Comparison of ENCODE assay signal across 8 mouse cellular contexts in the genomic region with DNA sequence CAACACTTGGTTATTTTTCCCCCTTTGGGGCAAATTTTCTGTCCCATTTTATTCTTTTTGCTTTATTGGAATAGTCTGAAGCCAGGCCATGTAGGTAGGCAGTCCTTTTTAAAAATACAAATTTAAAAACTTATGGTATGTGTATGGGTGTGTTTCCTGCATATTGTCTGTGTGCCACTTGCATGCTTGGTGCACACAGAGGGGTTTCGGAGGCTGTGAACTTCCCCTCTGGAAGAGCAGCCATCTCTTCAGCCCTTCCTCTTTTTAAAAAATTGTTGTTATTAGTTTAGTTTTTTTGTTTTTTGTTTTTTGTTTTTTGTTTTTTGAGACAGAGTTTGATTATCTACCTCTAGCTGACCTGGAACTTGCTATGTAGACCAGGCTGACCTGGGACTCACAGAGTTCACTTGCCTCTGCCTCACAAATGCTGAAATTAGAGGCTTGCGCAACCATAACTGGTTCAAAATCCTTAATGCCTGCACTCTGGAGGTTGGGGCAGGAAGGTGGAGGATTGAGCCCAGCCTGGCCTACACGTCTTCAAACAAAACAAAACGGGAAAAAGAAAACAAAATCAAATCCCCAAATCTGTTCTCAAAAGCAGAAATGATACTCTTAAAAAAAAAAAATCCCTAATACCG. TPM values are rescaled to one million over a fixed set of nuclear protein-coding genes. Genes with fewer than 3 reads are reported as not detected.
DNase-seq lines count a peak whose midpoint lies in the region; ATAC-seq and TF ChIP-seq lines count a peak whose summit lies in the region.

No protein-coding gene starts in this region.

- H3K4me1 ChIP-seq in cerebellum, adult 2 months (ENCODE audit: control insufficient read depth, insufficient read depth, low read length): 0 out of 2 replicates have a peak, but pooled peaks cover 3% of the 10 kb centered on the region
- H3K4me1 ChIP-seq in hindbrain, embryonic 11.5 days (replicated peaks; ENCODE audit: control insufficient read depth, insufficient read depth, low read length): no peaks in the 10 kb centered on the region; the same call in 1 of the 2 replicates

- TF ChIP-seq CTCF in cerebellum, adult 2 months (IDR thresholded peaks at IDR 0.05; ENCODE audit: borderline replicate concordance, insufficient read depth, low read depth, low read length): no peak

- WGBS in cerebellum, adult 2 months: 51% methylated on average over 5 of the region's 5 CpGs
- 40% methylated on average over 5 of the region's 5 CpGs for WGBS in hindbrain, embryonic 11.5 days

- intact Hi-C loops in left cerebral cortex, postnatal 14 days (cut with DNase I): no loop called here

- H3K9me3 ChIP-seq in hindbrain, embryonic 11.5 days (ENCODE audit: control insufficient read depth, low read length): no peaks in the 10 kb centered on the region

- H3K4me3 ChIP-seq in cerebellum, adult 2 months (replicated peaks; ENCODE audit: insufficient read depth, low read depth, low read length): peak overlapping the region; percentile 44
- H3K4me3 ChIP-seq in hindbrain, embryonic 11.5 days (ENCODE audit: low read depth, low read length): peak overlapping the region; percentile 37; the same call in 1 of the 2 replicates

- no peak for ATAC-seq in hindbrain, embryonic 11.5 days (ENCODE audit: low FRiP score)
- ATAC-seq in megakaryocyte, adult 5-6 weeks (ENCODE audit: poor library complexity, severe bottlenecking): peak; percentile 66

- DNase-seq in cerebellum, adult 2 months: no peak
- no peak for DNase-seq in cerebellum, postnatal 4 days (ENCODE audit: low spot score in 2 of 2)
- peak; percentile 11 for DNase-seq in Muller cell, postnatal 12 days (ENCODE audit: inconsistent ontology term)
- DNase-seq in hindbrain, embryonic 11.5 days (ENCODE audit: low spot score): no peak
- no peak for DNase-seq in urinary bladder, adult 18-20 months (ENCODE audit: low spot score in 2 of 2)
- no peak for DNase-seq in left cerebral cortex, postnatal 14 days (ENCODE audit: low spot score in 2 of 2)
- no peak for DNase-seq in layer of hippocampus, postnatal 10 days (ENCODE audit: low spot score in 2 of 2)

- H3K9ac ChIP-seq in hindbrain, embryonic 11.5 days (ENCODE audit: low read depth, low read length): 0 out of 2 replicates have a peak overlapping the region, but pooled peaks have one; percentile 7

- peak overlapping the region; percentile 92 for H3K4me2 ChIP-seq in hindbrain, embryonic 11.5 days (replicated peaks; ENCODE audit: low read depth, low read length)

- H3K27ac ChIP-seq in cerebellum, adult 2 months (ENCODE audit: insufficient read depth, low read length): no peak overlapping the region
- no peak overlapping the region for H3K27ac ChIP-seq in hindbrain, embryonic 11.5 days (ENCODE audit: low read depth, low read length)

- H3K27me3 ChIP-seq in cerebellum, adult 2 months (ENCODE audit: control insufficient read depth, insufficient read depth, low read length): no peaks in the 10 kb centered on the region; the same call in 1 of the 2 replicates
- H3K27me3 ChIP-seq in hindbrain, embryonic 11.5 days (ENCODE audit: control insufficient read depth, insufficient read depth, low read length): no peaks in the 10 kb centered on the region

- no peaks in the 10 kb centered on the region for H3K36me3 ChIP-seq in hindbrain, embryonic 11.5 days (ENCODE audit: control insufficient read depth, insufficient read depth, low read length)

- no peak for TF ChIP-seq POLR2A in cerebellum, adult 2 months (IDR thresholded peaks at IDR 0.05; ENCODE audit: borderline replicate concordance, insufficient read depth, low read length)

RNA-seq across cellular contexts. Expression of gene Cyp27a1, which starts 0.8 kb away (rescaled TPM):
- polyA plus RNA-seq in cerebellum, adult 2 months (2012; rRNA removed): 30.4 and 32.4 TPM in 2 replicates
- polyA plus RNA-seq in hindbrain, embryonic 11.5 days (2014; fragmentation: Nextera tagmentation; extraction: Ambion mirVana): 6.4 TPM in 2 replicates
- 73.8 and 76.6 TPM in 2 replicates for total RNA-seq in megakaryocyte, adult 5-6 weeks (2015)
- 72.2 and 76.2 TPM in 2 replicates for total RNA-seq in megakaryocyte, adult 5-6 weeks (2017)
- 1 to 10 TPM; 1.5 to 2.8 TPM for total RNA-seq in left cerebral cortex, postnatal 14 days (2021)
- 1 to 10 TPM in 1 of 2 experiments, under 1 TPM in 1; 0.33 to 1.6 TPM for total RNA-seq in layer of hippocampus, postnatal 10 days (2021)

RNA-seq across cellular contexts. Expression of gene Prkag3, which starts 36.4 kb away (rescaled TPM):
- polyA plus RNA-seq in cerebellum, adult 2 months (2012; rRNA removed): 0.33 and 0.52 TPM in 2 replicates
- polyA plus RNA-seq in hindbrain, embryonic 11.5 days (2014; fragmentation: Nextera tagmentation; extraction: Ambion mirVana): 0.22 TPM in 1 of 2 replicates, not detected in the other
- total RNA-seq in megakaryocyte, adult 5-6 weeks (2015): not detected in 2 replicates
- total RNA-seq in megakaryocyte, adult 5-6 weeks (2017): not detected in 2 replicates
- total RNA-seq in left cerebral cortex, postnatal 14 days (2021): not detected
- total RNA-seq in layer of hippocampus, postnatal 10 days (2021): not detected

RNA-seq across cellular contexts. Expression of gene Ttll4, which starts 51.0 kb away (rescaled TPM):
- polyA plus RNA-seq in cerebellum, adult 2 months (2012; rRNA removed): 22.4 and 24.9 TPM in 2 replicates
- polyA plus RNA-seq in hindbrain, embryonic 11.5 days (2014; fragmentation: Nextera tagmentation; extraction: Ambion mirVana): 25.6 and 38.0 TPM in 2 replicates
- total RNA-seq in megakaryocyte, adult 5-6 weeks (2015): 9.3 and 10.1 TPM in 2 replicates
- total RNA-seq in megakaryocyte, adult 5-6 weeks (2017): 9.4 and 12.2 TPM in 2 replicates
- 10 to 100 TPM; 21.2 to 24.9 TPM for total RNA-seq in left cerebral cortex, postnatal 14 days (2021)
- total RNA-seq in layer of hippocampus, postnatal 10 days (2021): 10 to 100 TPM; 30.7 to 31.7 TPM

RNA-seq across cellular contexts. Expression of gene Wnt6, which starts 59.1 kb away (rescaled TPM):
- 3.6 and 4.0 TPM in 2 replicates for polyA plus RNA-seq in cerebellum, adult 2 months (2012; rRNA removed)
- 6.7 and 10.0 TPM in 2 replicates for polyA plus RNA-seq in hindbrain, embryonic 11.5 days (2014; fragmentation: Nextera tagmentation; extraction: Ambion mirVana)
- total RNA-seq in megakaryocyte, adult 5-6 weeks (2015): 0.11 and 0.14 TPM in 2 replicates
- total RNA-seq in megakaryocyte, adult 5-6 weeks (2017): 0.55 and 1.1 TPM in 2 replicates
- total RNA-seq in left cerebral cortex, postnatal 14 days (2021): 1 to 10 TPM; 2.0 to 2.8 TPM
- 1 to 10 TPM in 1 of 2 experiments, under 1 TPM in 1; 0.75 to 1.3 TPM for total RNA-seq in layer of hippocampus, postnatal 10 days (2021)

Comparison
In these comparisons a context has a peak if more than half of its experiments do, and no peak if none do; other contexts are left out.
1. RNA of gene Cyp27a1, which starts 0.8 kb away (total RNA-seq): 72.2 to 76.6 TPM in megakaryocyte, adult 5-6 weeks; 1.5 to 2.8 TPM in left cerebral cortex, postnatal 14 days and 0.33 to 1.6 TPM in layer of hippocampus, postnatal 10 days; every median in the first group is over 10 times any median in the second.